ENCODE assay signal across 7 mouse cellular contexts in genomic region chr1:94469834-94470233, GRCm38 (mm10).
A peak's percentile ranks its signal among the peaks of the same experiment; 100 is the strongest.
DNase-seq lines count a peak whose midpoint lies in the region; ATAC-seq and TF ChIP-seq lines count a peak whose summit lies in the region.
"Not testable (repeated sequence)": the region's sequence is repeated elsewhere in the genome, so short reads cannot be mapped to it uniquely, and the experiment has no call there.

No protein-coding gene starts in this region.

- peak; percentile 26 to 47 for DNase-seq in cerebellum, postnatal 10 days
- peak; percentile 5 to 15 for DNase-seq in frontal cortex, postnatal 14 days (ENCODE audit: low spot score in 2 of 2)
- peak; percentile 48 for DNase-seq in heart, postnatal 4 days
- not testable (repeated sequence) for DNase-seq in kidney, postnatal 0 days (ENCODE audit: low spot score)
- peak; percentile 2 to 25 for DNase-seq in right cerebral cortex, postnatal 36 days (ENCODE audit: low spot score in 2 of 2)

- not testable (repeated sequence) for H3K36me3 ChIP-seq in kidney, postnatal 0 days (ENCODE audit: insufficient read depth, low read length); limb, embryonic 13.5 days

- H3K9ac ChIP-seq in kidney, postnatal 0 days (ENCODE audit: low read depth, low read length); limb, embryonic 13.5 days: not testable (repeated sequence)

- H3K4me1 ChIP-seq in kidney, postnatal 0 days (replicated peaks; ENCODE audit: insufficient read depth, low read length); limb, embryonic 13.5 days: not testable (repeated sequence)

- not testable (repeated sequence) for H3K9me3 ChIP-seq in kidney, postnatal 0 days (replicated peaks; ENCODE audit: low read length); limb, embryonic 13.5 days

- not testable (repeated sequence) for H3K27ac ChIP-seq in kidney, postnatal 0 days; limb, embryonic 13.5 days

- H3K4me3 ChIP-seq in kidney, postnatal 0 days (replicated peaks; ENCODE audit: low read depth, low read length); limb, embryonic 13.5 days: not testable (repeated sequence)

- not testable (repeated sequence) for TF ChIP-seq CTCF in kidney, postnatal 0 days (IDR thresholded peaks at IDR 0.05; ENCODE audit: low read depth)

- not testable (repeated sequence) for H3K27me3 ChIP-seq in kidney, postnatal 0 days (ENCODE audit: insufficient read depth, low read length); limb, embryonic 13.5 days

- 96% methylated on average over 18 of the region's 18 CpGs for WGBS in kidney, postnatal 0 days
- 96% methylated on average over 18 of the region's 18 CpGs for WGBS in limb, embryonic 13.5 days

- not testable (repeated sequence) for H3K4me2 ChIP-seq in kidney, postnatal 0 days (ENCODE audit: low read length); limb, embryonic 13.5 days (replicated peaks)

- ATAC-seq in kidney, postnatal 0 days (replicated peaks; ENCODE audit: low FRiP score, low read depth) = peak; percentile 91
- peak; percentile 87 for ATAC-seq in limb, embryonic 13.5 days (ENCODE audit: low FRiP score, low read depth)
- peak; percentile 100 for ATAC-seq in megakaryocyte progenitor cell, adult 5-6 weeks (replicated peaks; ENCODE audit: poor library complexity)
